Mouse (Mus musculus): ENCODE results near the gene Slc37a2.
"Not testable (repeated sequence)": the region's sequence is repeated elsewhere in the genome, so short reads cannot be mapped to it uniquely, and the experiment has no call there.

Gene Slc37a2

DNA sequence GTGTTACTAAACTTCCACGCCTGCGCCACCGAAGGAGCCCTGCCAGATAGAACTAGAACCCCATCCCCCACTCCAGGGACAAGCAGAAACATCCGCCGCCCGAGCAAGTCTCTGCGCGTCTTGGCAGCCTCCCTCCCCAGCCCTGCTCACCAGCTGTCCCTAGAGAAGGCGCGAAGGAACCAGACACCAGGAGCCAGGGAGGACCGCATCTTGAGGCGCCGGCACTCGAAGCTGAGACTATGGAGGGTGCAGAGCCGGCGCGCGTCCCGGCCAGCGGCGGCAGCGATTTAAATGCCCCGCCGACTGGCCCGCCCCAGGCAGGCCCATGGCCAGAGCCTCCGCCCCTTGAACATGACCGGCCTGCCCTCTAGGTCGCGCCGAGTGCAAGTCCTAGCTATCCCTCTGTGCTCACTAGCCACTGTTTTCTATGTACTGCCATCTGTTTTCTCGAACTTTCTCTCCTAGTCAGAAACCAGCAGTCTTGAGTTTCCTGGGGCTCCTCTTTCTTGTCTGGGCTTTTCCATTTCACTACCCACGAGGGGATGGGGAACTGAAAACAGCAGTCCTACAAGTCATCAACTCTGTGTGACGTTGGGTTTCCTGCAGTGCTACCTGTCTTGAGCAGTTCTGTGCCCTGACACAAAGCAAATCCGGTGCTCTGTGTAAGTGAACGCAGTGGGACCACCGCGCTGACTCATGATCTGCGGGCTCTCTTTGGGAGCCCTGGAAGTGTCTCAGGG lies at the start of gene Slc37a2:
Slc37a2 (minus strand) TSS at position 590 of the 740 bp plus-strand sequence.
- peak; percentile 51 for DNase-seq (ENCODE audit: low spot score)

GRCm38 (mm10) chr9:37301720-37302119 lies 46.2 kb upstream of the Slc37a2 start:
- DNase-seq (ENCODE audit: low spot score), result no peak

DNA sequence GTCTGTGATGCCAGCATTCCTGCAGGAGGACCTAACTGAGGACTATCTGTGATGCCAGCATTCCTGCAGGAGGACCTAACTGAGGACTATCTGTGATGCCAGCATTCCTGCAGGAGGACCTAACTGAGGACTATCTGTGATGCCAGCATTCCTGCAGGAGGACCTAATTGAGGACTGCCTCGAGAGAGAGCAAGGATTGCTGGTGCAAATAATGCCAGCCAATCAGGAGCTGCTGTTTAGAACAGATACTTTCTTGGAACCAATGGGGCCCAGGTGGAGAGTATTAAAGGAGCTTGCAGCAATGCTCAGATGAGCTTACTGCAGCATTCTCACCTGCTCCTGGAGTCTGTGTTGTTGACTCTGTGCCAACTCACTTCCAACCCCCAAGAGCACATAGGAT lies 45.0 kb upstream of the Slc37a2 start:
- DNase-seq (ENCODE audit: low spot score), result not testable (repeated sequence)

DNA sequence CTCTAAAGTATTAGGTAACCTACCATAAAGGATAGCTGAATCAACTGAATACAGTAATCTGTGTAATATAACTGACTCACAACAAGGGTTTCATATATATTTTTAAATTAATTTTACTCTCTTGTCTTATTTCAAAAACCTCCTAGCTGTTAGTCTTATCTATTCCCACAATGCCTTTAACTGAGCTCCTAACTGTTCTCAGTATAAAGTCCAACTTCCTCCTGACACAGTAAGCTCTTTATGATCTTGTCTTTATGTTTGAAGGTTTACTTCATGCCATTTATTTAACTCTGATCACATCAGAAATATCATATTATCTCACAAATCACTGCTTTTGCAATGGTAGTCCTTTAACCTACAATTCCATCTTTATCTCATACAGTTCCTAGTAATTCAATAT lies 40.0 kb upstream of the Slc37a2 start:
- DNase-seq (ENCODE audit: low spot score), result no peak

- no peak for DNase-seq (ENCODE audit: low spot score)
These were observed 11.1 kb upstream of the Slc37a2 start for GRCm38 (mm10) chr9:37266622-37267021.

DNA sequence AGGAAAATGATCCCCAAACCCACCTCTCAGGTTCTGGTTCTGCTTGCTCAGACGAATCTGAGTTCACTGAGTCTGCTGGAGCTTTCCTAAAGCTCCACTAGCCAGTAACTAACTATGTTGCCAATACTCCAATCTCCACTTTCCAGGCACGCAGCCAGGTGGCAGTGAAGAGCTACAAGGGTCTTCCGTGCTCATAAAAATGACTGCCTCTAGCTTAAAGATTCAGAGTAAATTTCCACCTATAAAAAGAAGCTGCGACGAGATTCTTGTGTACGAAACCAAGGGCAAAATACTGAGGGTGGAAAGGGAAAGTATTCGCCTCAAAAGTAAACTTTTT lies 319 bp upstream of the Slc37a2 start:
- DNase-seq (ENCODE audit: low spot score), result peak; percentile 51

DNA sequence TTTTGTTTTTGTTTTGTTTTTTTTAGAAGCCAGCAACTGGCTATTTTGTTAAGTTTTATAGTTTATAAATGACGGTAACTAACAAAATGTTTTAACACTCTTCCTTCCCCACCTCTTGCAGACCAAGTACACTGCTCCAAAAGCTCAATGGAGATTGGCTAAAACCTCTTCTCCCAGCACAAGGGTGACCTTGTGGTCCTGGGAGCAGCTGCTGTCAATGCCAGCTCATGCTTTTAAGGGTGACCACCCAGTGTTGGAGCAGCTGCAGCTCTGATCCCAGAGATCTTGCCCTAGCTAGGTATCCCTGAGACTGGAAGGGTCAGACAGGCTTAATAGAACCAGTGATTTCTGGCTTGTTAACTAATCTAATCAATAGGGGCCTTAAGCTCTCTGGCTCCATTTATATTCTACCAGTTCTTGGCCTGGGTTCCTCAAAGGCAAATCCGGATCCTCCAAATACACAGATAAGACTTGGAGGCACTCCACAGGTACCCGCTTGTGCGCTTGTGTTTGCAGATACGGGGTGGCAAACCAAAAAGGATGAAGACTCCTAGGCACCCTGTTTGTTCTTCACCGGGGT lies 917 bp downstream of the Slc37a2 start:
- no peak for DNase-seq (ENCODE audit: low spot score)

DNA sequence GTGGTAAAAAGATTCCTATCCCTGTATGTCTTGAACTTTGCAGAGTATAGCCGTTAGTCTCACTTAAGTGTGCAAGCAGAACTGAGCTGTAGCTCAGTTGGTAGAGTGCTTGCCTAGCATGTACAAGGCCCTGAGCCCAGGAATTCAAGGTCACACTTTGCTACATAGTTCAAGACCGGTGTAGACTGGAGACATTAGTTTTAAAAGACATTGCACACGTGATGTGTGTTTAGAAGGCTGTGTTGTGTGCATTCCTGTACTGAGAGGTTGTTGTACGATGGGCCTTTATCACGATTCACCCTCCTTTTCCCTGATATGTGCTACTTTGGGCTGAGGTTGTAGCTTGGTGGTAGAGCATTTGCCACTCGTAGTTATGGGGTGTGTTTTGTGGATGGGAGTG lies 4.9 kb downstream of the Slc37a2 start:
- DNase-seq (ENCODE audit: low spot score), result no peak

DNA sequence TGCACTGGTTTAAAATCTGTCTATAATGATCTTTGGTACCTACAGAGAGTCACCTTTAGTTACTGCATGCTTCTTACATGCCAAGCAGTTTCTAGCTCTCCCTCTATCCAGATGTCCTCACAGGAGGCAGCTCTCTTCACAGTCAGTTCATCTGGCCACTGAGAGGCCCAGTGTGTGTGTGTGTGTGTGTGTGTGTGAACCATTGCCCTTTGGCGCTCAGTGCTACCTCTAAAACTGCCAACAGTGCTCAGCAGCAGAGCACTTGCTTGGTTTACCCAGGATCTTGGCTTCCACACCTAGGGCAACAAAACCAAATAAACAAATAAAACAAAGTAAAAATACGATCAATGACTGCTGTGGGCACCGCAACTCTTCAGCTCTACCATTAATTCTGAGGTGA lies 5.6 kb downstream of the Slc37a2 start:
- DNase-seq (ENCODE audit: low spot score), result no peak

- no peak for DNase-seq (ENCODE audit: low spot score)
These were observed 7.1 kb downstream of the Slc37a2 start for GRCm38 (mm10) chr9:37248381-37248906.

- no peak for DNase-seq (ENCODE audit: low spot score)
These were observed 8.1 kb downstream of the Slc37a2 start for GRCm38 (mm10) chr9:37247429-37247828.

DNA sequence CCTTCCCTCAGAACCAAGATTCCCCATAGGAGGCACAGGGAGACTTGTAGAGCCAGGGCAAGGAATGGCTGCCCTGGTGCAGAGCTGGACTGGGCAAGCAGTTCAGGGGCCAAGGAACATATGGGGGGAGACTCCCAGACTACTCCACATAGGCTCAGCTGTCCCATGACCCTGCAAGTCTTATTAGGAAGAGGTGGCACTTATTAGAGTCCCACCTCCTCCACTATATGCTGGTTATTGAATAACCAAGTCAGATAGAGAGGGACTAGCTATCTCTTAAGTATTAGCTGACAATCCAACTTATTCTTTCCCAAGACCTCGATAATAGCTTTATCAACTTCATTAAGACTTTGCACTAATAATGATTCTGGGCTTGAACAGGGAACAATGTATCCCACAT lies 9.7 kb downstream of the Slc37a2 start:
- DNase-seq (ENCODE audit: low spot score), result no peak

DNA sequence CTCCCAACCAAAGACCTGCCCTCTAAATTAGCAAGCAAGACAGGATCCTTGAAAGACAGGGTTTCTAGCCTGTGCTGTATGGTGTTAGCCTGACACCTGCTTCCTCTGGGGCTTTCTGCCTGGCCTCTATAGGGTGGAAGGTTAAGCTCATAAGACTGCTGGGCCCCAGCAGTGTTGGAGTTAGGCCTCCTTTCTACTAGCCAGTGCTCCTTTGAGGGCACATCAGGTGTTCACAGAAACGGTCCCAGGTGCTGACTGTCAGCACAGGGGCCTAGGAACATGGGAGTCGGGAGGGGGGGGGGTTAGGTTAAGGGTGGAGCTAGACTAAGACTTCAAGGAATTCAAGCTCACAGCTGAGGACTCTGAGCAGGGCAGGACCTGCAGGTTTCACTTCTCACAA lies 10.1 kb downstream of the Slc37a2 start:
- DNase-seq (ENCODE audit: low spot score), result no peak

DNA sequence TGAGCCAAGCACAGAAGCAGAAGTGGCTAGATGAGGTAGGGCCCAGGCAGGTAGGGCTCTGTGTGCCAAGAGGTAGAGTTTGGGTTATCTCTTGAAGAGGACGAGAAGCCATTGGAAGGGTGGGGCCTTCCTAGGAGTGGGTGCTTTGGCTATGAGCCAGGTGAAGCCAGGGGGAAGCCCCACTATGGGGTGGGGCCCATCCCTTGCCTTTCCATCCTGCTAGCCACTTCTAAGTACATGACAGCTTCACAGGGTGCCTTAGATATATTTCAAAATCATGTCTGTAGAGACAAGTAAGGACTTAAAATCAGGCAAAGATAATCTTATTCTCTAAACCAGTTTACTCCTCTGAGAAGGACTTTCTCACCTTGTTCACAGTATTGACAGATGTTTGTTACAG lies 10.9 kb downstream of the Slc37a2 start:
- no peak for DNase-seq (ENCODE audit: low spot score)

GRCm38 (mm10) chr9:37242764-37243163 lies 12.8 kb downstream of the Slc37a2 start:
- no peak for DNase-seq (ENCODE audit: low spot score)

GRCm38 (mm10) chr9:37235951-37236737 lies 19.4 kb downstream of the Slc37a2 start:
- DNase-seq (ENCODE audit: low spot score), result no peak

DNA sequence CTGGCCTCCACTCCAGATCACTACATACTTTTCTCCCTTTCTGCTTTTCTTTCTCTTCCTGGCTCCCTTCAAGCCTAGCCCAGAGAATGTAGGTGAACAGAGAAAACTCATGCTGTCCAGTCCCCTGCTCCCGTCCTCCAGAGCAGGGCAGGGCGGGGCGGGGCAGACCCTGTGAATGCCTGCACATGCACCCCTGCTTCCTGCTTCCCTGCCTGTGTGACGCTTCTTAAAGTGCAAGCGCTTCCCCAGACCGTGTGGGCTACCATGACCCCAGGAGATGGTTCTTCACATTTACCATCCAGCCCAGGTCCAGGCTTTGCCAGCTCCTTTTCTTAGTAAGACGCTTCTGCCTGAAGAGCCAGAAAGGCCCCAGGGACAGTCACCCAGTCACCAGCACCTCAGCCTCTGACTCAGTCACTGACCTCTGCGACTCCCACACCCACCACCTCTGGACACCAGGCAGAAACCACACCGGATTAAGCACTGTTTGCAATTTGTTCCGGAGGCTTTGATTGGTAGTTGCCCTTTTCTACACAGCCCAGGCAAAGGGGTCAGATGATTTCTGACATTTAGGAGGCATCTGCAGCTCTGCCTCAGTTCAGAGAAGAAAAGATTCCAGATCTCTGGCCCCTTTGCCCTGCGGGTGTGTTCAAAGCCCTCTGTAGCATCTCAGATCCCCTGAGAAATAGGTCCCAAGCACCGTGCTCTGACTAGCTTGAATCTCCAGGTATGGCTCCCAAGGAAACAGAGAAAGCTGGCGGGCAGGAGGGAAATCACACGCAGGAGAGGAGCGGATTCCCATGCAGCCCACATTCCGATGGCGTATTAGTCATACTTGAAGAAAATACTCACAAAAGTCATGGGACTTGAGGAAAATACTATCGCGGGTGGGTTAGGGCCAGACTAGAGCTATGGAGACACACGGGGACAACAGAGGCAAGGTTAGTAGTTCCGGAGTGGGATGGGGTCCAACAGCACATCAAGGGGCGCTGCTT lies 23.0 kb downstream of the Slc37a2 start:
- no peak for DNase-seq (ENCODE audit: low spot score)

DNA sequence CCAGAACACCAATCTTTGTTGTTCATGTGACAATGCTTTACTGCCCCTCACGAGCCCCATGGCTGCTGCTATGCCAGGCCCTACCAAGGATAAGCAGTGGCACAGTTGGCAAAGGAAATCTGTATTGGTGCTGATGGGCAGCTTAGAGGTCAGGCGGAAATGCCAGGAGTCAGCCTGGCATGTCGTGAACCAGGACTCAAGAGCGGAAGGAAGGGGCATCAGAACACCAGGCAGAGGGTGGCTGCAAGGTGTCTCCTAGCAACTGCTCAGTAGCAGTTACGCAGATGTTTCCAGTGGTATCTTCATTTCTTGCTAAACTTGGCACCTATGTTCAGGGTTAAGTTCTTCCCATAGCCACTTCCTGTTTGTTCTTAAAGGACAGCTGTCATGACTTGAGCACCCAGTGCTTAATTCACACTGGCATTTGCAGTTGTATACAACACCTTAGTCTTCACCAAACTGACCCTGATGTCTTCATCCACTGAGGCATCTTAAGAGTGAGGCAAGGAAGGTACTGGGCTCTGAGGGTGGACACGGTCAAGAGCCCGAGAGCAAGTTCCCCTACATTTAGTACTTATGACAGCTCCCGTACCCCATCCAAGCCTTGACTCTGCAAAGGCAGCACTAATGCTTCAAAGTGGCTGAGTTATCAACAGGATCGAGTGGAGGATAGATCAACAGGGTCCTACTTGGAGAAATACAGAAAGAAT lies 24.9 kb downstream of the Slc37a2 start:
- DNase-seq (ENCODE audit: low spot score), result no peak

GRCm38 (mm10) chr9:37229880-37230325 lies 25.6 kb downstream of the Slc37a2 start:
- peak; percentile 62 for DNase-seq (ENCODE audit: low spot score)

DNA sequence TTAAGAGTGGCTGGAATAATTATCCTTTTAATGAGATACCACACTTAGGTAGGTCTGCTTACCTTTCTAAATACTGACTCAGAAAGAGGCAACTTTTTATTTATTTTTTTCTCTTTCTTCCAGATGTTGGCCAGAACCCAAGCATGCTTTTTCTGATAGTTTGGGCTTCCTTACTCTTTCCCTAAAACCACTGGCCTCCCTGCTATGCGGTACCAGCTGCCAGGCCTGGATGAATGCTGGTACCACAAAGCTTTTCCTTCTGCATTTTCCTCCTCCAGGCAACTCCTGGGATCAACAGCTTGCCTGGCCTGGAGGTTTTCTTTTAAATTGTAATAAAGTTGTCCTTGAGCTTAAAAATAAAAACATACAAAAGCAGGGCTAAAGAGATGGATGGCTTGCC lies 30.0 kb downstream of the Slc37a2 start:
- DNase-seq (ENCODE audit: low spot score), result no peak

GRCm38 (mm10) chr9:37220755-37221154 lies 34.8 kb downstream of the Slc37a2 start:
- no peak for DNase-seq (ENCODE audit: low spot score)

Data from ovary, postnatal 14 days (tissue).